Mouse (Mus musculus) myocyte (in vitro differentiated cells): ENCODE data around the gene 3110018I06Rik.

ENCODE experiments used
- CEBPB ChIP-seq: IDR thresholded peaks from 2 replicates; pipeline ENCODE4 v1.6.1; 2011; ENCODE audit warnings: mild to moderate bottlenecking, moderate library complexity; ENCODE audit not compliant: poor library complexity, insufficient read depth, severe bottlenecking
- E2F4 ChIP-seq: IDR thresholded peaks from one replicate; pipeline ENCODE4 v1.6.1; 2011; ENCODE audit warnings: mild to moderate bottlenecking, control low read depth, moderate library complexity; ENCODE audit not compliant: insufficient read depth
- MAX ChIP-seq: IDR thresholded peaks from one replicate; pipeline ENCODE4 v1.6.1; 2011; ENCODE audit warnings: low read depth, mild to moderate bottlenecking, control low read depth
- MYOD1 ChIP-seq, 3 experiments: IDR thresholded peaks; one replicate each; pipeline ENCODE4 v1.6.1; 2011; ENCODE audit warnings: control low read depth in 2 of 3, low read depth in 2 of 3, mild to moderate bottlenecking in 2 of 3, moderate library complexity in 1 of 3; ENCODE audit not compliant: insufficient read length in 2 of 3, control insufficient read depth in 1 of 3
- MYOG ChIP-seq, 3 experiments: IDR thresholded peaks; one replicate each; pipeline ENCODE4 v1.6.1; 2011; ENCODE audit warnings: control low read depth in 2 of 3, low read depth in 2 of 3, mild to moderate bottlenecking in 2 of 3; ENCODE audit not compliant: insufficient read length in 2 of 3, control insufficient read depth in 1 of 3, insufficient read depth in 1 of 3
- POLR2A ChIP-seq: IDR thresholded peaks from one replicate; pipeline ENCODE4 v1.6.1; 2011; ENCODE audit warnings: low read depth, mild to moderate bottlenecking, control low read depth, moderate library complexity; ENCODE audit not compliant: insufficient read length
- POLR2AphosphoS2 ChIP-seq: IDR thresholded peaks from one replicate; pipeline ENCODE4 v1.6.1; 2011; ENCODE audit warnings: low read depth, control low read depth; ENCODE audit not compliant: insufficient read length
- REST ChIP-seq: IDR thresholded peaks from one replicate; pipeline ENCODE4 v1.6.1; 2011; ENCODE audit warnings: mild to moderate bottlenecking, control low read depth, moderate library complexity; ENCODE audit not compliant: insufficient read depth, insufficient read length
- SRF ChIP-seq: IDR thresholded peaks from one replicate; pipeline ENCODE4 v1.6.1; 2011; ENCODE audit warnings: low read depth; ENCODE audit not compliant: control insufficient read depth, insufficient read length
- TCF12 ChIP-seq: IDR thresholded peaks from one replicate; pipeline ENCODE4 v1.6.1; 2011; ENCODE audit warnings: mild to moderate bottlenecking, control low read depth; ENCODE audit not compliant: poor library complexity, insufficient read depth, severe bottlenecking
- TCF3 ChIP-seq: IDR thresholded peaks from one replicate; pipeline ENCODE4 v1.6.1; 2011; ENCODE audit warnings: low read depth, control low read depth; ENCODE audit not compliant: insufficient read length
- USF1 ChIP-seq: IDR thresholded peaks from one replicate; pipeline ENCODE4 v1.6.1; 2011; ENCODE audit warnings: low read depth, mild to moderate bottlenecking, control low read depth, moderate library complexity

DNA sequence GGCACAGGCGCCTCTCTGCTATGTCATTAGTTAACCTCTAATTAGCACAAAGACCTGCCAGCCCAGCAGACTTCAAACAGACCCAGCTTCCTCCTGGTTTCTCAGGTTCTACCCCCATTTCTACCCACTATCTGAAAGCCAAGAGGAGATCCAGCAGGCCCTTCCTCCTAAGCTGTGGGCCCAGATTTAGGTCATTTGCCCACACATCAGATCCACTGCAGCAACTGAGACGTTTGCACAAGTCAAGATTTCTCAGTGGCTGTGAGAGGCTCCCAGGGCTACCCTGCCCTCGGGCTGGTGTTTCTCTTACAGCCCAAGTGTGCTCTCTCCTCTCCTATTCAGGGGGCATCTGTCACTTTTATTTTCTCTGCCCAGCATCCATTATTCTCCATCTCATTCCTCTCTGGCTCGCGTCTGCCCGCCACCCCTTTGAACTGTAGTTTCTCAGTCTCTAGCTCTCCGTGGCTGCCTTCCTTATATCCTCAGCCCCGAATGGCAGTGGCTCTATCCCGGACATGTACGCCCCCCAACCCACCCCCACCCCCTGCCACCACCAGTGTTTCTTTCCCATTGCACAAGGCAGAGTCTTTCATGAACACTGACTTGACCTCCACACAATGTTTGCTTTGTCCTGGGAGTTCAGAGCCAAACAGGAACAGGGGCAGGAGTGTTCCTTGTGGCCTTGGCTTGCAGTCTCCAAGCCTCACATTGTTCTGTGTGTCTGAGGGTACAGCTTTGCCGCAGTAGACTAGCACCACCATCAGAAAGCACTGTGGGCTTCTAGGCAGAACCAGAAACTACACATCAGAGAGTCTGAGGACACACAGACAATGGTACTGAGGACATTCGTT is 11.8 kb upstream of the 3110018I06Rik start:
- TF ChIP-seq TCF12 (no peak), POLR2A (no peak), SRF (no peak), POLR2AphosphoS2 (no peak), USF1 (no peak), MYOD1 (IDR thresholded peaks at IDR 0.05; ENCODE audit: control insufficient read depth in 1 of 3, insufficient read length in 2 of 3, low read depth in 2 of 3) (no peak), MAX (no peak), TCF3 (no peak), REST (no peak), MYOG (IDR thresholded peaks at IDR 0.05; ENCODE audit: control insufficient read depth in 1 of 3, insufficient read depth in 1 of 3, insufficient read length in 2 of 3, low read depth in 2 of 3) (no peak), E2F4 (no peak), CEBPB (no peak)
